Mouse (Mus musculus) spleen, adult 10 weeks (tissue): ENCODE measurements around the gene Gm13276. TPM values are rescaled to one million over a fixed set of nuclear protein-coding genes. Genes with fewer than 3 reads are reported as not detected.

Source experiments
- polyA plus RNA-seq: library from polyadenylated mRNA; stranded (reverse); fragments of 350-450 nt; fragmentation: Illumina TruSeq; extraction: RNeasy Lipid Tissue Mini Kit (QIAGEN cat#74804); gene quantifications from one replicate; pipeline ENCODE4 v1.2.3, GENCODE M21; 2015; ENCODE audit warnings: low replicate concordance; ENCODE audit not compliant: insufficient read depth

The Gm13276 gene
- polyA plus RNA-seq, result not detected

DNA sequence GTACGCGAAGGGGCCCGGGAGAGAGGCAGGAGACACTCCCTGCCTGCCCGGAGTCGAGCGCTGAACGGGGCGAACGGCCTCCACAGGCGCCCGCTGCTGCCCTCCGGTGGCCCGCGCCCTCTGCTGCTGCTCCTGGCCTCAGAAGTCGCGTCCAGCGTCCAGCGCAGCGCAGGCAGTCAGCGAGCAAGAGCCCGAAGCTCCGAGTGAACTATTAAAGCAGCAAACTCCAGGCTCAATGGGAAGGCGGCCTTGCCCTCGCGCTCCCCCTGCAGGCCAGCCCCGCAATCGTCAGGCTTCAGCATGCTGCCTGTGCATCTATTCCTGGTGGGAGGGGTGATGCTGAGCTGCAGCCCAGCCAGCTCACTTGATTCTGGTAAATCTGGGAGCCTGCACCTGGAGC, at the start of gene Gm13276:
Gene Gm13276, plus strand, starts transcription at position 301 of the 400 bp plus-strand sequence.

DNA sequence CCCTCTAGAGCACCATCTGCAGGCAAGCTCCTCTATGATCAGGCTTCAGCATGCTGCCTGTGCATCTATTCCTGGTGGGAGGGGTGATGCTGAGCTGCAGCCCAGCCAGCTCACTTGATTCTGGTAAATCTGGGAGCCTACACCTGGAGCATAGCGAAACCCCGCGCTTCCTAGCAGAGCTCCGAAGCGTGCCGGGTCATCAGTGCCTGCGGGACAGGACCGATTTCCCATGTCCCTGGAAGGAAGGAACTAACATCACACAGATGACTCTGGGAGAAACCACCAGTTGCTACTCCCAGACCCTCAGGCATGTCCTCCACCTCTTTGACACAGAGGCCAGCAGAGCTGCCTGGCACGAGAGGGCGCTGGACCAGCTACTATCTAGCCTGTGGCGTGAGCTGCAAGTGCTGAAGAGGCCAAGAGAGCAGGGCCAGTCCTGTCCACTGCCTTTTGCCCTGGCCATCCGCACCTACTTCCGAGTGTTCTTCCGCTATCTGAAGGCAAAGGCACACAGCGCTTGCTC, 30.6 kb upstream of the Gm13276 start, which contains the start of gene Gm13271:
Gene Gm13271, plus strand, starts transcription at position 51 of the 523 bp plus-strand sequence.

DNA sequence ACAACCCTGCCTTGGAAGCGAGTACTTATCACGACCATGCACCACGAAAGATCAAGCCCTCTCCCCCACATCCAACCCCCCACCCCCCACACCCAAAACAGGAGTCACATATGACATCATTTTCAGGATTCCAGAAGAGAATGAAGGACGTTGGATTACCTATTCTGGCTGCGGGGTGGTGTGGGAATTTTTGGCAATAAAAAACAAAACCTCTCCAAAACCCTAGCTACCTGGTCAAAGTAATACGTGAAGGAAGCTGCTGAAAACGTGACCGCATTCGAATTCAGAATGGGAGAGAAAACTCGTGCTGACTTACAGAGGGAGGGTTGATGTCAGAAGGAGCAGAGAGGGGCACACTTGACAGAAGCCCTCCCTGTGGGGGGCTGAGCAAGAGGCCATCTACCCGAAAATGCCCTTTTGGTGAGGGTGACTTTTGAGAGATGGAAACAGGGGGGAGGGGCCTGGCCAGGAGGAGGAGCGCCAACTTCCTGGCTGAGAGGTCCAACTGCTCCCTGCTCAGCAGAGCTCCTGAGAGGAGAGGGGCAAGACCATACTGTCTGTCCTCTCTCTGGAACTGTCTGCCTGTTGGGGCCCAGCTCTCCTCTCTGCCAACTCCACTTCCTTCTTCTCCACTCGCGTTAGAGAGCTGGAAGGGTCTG, 25.8 kb upstream of the Gm13276 start, which contains the start of gene Gm13283:
Gene Gm13283, plus strand, starts transcription at position 510 of the 659 bp plus-strand sequence.

GRCm38 (mm10) chr4:88773534-88773933, 12.0 kb upstream of the Gm13276 start, which contains the start of gene Gm13290:
TSS of gene Gm13290 (plus strand) at chr4:88773834.

DNA sequence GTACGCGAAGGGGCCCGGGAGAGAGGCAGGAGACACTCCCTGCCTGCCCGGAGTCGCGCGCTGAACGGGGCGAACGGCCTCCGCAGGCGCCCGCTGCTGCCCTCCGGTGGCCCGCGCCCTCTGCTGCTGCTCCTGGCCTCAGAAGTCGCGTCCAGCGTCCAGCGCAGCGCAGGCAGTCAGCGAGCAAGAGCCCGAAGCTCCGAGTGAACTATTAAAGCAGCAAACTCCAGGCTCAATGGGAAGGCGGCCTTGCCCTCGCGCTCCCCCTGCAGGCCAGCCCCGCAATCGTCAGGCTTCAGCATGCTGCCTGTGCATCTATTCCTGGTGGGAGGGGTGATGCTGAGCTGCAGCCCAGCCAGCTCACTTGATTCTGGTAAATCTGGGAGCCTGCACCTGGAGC, 8.9 kb upstream of the Gm13276 start, which contains the start of gene Gm13289:
Gene Gm13289, plus strand, starts transcription at position 301 of the 400 bp plus-strand sequence.

GRCm38 (mm10) chr4:88779550-88779949, 6.0 kb upstream of the Gm13276 start, which contains the start of gene Gm13272:
TSS of gene Gm13272 (plus strand) at chr4:88779850.

DNA sequence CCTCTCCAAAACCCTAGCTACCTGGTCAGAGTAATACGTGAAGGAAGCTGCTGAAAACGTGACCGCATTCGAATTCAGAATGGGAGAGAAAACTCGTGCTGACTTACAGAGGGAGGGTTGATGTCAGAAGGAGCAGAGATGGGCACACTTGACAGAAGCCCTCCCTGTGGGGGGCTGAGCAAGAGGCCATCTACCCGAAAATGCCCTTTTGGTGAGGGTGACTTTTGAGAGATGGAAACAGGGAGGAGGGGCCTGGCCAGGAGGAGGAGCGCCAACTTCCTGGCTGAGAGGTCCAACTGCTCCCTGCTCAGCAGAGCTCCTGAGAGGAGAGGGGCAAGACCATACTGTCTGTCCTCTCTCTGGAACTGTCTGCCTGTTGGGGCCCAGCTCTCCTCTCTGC, 3.7 kb upstream of the Gm13276 start, which contains the start of gene Ifnz:
Gene Ifnz, plus strand, starts transcription at position 301 of the 400 bp plus-strand sequence.

GRCm38 (mm10) chr4:88788402-88788801, 2.9 kb downstream of the Gm13276 start, which contains the start of gene Gm13277:
TSS of gene Gm13277 (plus strand) at chr4:88788632.

DNA sequence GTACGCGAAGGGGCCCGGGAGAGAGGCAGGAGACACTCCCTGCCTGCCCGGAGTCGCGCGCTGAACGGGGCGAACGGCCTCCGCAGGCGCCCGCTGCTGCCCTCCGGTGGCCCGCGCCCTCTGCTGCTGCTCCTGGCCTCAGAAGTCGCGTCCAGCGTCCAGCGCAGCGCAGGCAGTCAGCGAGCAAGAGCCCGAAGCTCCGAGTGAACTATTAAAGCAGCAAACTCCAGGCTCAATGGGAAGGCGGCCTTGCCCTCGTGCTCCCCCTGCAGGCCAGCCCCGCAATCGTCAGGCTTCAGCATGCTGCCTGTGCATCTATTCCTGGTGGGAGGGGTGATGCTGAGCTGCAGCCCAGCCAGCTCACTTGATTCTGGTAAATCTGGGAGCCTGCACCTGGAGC, 5.7 kb downstream of the Gm13276 start, which contains the start of gene Gm13278:
Gene Gm13278, plus strand, starts transcription at position 301 of the 400 bp plus-strand sequence.

DNA sequence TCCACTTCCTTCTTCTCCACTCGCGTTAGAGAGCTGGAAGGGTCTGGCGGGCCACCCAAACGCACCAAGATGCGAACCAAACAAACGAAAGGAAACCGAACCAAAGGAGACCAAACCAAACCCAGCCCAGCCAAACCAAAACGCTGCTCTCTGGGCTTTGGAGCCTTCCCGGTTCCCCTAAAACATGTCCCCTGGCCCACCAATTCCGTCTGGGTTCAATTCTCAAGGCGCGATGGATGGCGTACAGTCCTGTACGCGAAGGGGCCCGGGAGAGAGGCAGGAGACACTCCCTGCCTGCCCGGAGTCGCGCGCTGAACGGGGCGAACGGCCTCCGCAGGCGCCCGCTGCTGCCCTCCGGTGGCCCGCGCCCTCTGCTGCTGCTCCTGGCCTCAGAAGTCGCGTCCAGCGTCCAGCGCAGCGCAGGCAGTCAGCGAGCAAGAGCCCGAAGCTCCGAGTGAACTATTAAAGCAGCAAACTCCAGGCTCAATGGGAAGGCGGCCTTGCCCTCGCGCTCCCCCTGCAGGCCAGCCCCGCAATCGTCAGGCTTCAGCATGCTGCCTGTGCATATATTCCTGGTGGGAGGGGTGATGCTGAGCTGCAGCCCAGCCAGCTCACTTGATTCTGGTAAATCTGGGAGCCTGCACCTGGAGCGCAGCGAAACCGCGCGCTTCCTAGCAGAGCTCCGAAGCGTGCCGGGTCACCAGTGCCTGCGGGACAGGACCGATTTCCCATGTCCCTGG, 8.6 kb downstream of the Gm13276 start, which contains the start of gene Gm13275:
Gene Gm13275, plus strand, starts transcription at position 552 of the 740 bp plus-strand sequence.

GRCm38 (mm10) chr4:88797097-88797496, 11.6 kb downstream of the Gm13276 start, which contains the start of gene Gm13279:
TSS of gene Gm13279 (plus strand) at chr4:88797397.

DNA sequence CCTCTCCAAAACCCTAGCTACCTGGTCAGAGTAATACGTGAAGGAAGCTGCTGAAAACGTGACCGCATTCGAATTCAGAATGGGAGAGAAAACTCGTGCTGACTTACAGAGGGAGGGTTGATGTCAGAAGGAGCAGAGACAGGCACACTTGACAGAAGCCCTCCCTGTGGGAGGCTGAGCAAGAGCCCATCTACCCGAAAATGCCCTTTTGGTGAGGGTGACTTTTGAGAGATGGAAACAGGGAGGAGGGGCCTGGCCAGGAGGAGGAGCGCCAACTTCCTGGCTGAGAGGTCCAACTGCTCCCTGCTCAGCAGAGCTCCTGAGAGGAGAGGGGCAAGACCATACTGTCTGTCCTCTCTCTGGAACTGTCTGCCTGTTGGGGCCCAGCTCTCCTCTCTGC, 13.9 kb downstream of the Gm13276 start, which contains the start of gene Gm13285:
Gene Gm13285, plus strand, starts transcription at position 301 of the 400 bp plus-strand sequence.

DNA sequence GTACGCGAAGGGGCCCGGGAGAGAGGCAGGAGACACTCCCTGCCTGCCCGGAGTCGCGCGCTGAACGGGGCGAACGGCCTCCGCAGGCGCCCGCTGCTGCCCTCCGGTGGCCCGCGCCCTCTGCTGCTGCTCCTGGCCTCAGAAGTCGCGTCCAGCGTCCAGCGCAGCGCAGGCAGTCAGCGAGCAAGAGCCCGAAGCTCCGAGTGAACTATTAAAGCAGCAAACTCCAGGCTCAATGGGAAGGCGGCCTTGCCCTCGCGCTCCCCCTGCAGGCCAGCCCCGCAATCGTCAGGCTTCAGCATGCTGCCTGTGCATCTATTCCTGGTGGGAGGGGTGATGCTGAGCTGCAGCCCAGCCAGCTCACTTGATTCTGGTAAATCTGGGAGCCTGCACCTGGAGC, 17.4 kb downstream of the Gm13276 start, which contains the start of gene Gm13287:
Gene Gm13287, plus strand, starts transcription at position 301 of the 400 bp plus-strand sequence.

GRCm38 (mm10) chr4:88805231-88805630, 19.7 kb downstream of the Gm13276 start, which contains the start of gene Gm13288:
TSS of gene Gm13288 (plus strand) at chr4:88805531.

GRCm38 (mm10) chr4:88815928-88816327, 30.4 kb downstream of the Gm13276 start, which contains the start of gene Ifna7:
TSS of gene Ifna7 (plus strand) at chr4:88816228.

DNA sequence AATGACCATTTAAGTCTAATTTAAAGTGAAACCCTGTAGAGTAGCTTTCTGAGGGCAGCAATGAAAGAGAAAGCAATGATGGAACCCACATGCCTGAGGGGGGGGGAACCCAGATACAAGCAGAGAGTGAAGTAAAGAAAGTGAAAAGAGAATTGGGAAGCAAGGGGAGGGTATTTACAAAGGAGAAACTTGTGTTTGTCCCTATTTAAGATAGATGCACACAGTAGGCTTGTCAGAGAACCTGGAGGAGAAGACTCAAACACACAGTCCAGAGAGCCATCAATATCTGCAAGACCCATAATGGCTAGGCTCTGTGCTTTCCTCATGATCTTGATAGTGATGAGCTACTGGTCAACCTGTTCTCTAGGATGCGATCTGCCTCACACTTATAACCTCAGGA, 34.1 kb downstream of the Gm13276 start, which contains the start of gene Ifna11:
Gene Ifna11, plus strand, starts transcription at position 301 of the 400 bp plus-strand sequence.

DNA sequence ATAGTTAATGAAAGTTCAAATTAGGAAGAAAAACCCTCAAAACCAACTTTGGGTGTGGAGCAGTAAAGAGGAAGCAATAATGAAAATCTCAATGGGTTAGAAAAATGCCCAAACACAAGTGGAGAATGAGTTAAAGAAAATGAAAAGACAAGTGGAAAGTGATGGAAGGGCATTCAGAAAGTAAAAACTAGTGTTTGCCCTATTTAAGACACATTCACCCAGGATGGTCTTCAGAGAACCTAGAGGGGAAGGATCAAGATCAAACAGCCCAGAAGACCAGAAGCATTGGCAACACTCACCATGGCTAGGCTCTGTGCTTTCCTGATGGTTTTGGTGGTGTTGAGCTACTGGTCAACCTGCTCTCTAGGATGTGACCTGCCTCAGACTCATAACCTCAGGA, 41.6 kb downstream of the Gm13276 start, which contains the start of gene Ifna6:
Gene Ifna6, plus strand, starts transcription at position 301 of the 400 bp plus-strand sequence.

GRCm38 (mm10) chr4:88835225-88835624, 49.7 kb downstream of the Gm13276 start, which contains the start of gene Ifna5:
TSS of gene Ifna5 (plus strand) at chr4:88835525.

